Mouse (Mus musculus) ovary, postnatal 14 days (tissue): ENCODE data around the gene Bckdha.

ENCODE experiments used
- DNase-seq: peaks from one replicate; pipeline ENCODE4 v3.0.0; 2022; ENCODE audit warnings: low spot score

The Bckdha gene

DNA sequence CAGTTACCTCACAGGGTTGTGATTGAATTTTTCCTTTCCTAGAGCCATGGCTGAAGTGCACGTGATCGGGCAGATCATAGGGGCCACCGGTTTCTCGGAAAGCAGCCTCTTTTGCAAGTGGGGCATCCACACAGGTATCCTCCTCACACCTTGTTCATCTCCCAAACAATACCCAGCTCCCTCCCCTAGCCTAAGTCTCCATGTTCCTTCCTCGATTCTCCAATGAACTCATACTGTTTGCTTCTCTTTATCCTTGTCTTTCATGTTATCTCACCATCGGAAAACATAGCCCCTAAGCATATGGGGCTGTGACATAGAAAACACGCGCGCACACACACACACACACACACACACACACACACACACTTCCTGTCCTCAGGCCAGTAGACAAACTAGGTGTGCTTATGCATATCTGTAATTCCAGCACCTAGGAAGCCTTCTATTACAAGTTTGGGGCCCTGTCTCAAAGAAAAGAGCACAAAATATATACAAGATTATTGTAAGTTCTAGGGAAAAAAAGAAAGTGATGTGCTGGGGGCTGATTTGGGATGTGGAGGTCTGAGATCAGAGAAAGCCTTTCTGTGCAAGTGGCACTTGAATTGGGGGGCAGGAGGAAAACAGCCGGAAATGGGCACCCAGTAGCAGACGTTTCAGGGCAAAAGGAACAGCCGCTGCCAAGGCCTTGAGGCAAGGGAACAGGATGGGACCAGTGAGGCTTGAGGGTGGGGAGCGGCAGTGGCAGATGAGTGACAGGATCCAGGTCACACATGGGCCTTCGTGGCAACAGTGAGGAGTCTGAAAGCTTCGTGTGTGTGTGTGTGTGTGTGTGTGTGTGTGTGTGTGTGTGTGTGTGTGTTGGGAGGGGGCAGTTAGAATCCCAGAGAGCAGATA lies 22.8 kb upstream of the Bckdha start:
- no peak for DNase-seq

DNA sequence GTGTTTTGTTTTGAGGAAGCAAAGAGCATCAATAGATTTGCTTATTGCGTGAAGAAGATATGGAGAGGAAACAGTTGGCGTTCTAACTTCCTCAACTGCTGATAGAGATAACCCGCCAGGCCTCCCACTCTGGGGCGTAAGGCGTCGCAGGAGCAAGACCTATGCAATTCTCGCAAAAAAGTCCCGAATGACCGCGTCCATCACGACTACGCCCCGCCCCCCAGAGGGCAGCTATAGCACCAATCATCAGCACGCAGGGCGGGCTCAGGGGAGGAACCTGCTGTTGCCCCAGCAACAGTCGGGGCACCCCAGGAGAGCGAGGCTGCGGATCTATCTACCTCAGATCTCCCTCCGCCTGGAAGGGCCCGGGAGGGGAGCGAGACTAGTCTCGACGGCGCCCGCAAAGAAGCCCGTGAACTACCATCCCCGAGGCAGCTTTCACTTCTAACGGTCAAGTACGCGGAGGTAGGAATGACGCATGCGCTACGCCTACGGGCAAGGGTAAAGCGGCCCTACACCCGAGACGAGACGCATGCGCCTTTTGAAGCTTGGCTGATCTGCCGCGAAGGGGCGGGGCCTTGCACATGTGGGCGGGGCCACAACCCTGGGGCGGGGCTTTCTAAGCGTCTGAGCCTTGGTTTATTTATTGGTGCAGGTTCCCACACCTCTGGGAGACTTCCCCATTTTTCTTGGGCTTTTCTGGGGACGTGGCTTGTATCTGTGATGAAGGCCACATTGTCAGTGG lies 21.9 kb upstream of the Bckdha start, which contains the start of gene B9d2:
TSS of gene B9d2 (plus strand) at position 267 of the 745 bp plus-strand sequence.
- DNase-seq: peak; percentile 96

DNA sequence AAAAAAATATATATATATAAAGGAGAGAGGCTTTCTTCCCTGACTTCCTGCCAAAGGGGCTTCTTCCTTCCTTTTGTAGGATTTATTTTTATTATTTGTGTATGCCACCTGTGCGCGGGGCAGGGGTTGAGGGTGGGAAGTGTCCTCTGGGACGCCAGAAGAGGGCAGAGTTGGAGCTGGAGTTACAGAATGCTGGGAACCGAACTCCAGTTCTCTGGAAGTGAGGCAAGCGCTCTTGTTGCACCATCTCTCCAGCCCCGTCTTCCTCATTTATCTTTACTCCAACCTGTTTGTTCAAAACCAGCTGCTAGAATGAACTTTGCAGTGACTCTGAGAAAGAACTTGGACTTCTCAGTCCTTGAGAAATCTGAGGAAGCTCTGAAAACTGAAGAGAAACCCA lies 21.2 kb upstream of the Bckdha start:
- DNase-seq: no peak

DNA sequence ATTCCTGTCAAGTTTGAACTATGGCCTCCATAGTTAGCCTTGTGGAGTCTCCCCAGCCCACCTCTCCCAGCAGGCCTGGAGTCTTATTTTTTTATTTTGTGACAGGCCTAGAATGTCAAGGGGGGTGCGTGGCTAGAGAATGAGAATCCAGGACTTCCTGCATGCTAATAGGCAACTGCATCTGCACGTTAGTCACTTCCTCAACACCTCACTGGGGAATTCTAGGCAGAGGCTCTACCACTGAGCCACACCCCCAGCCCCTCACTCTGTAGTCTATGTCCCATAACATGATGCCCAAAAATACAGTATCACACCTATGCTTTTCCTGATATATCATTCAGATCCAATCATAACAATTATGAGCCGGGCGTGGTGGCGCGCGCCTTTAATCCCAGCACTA lies 18.2 kb upstream of the Bckdha start:
- DNase-seq: no peak

DNA sequence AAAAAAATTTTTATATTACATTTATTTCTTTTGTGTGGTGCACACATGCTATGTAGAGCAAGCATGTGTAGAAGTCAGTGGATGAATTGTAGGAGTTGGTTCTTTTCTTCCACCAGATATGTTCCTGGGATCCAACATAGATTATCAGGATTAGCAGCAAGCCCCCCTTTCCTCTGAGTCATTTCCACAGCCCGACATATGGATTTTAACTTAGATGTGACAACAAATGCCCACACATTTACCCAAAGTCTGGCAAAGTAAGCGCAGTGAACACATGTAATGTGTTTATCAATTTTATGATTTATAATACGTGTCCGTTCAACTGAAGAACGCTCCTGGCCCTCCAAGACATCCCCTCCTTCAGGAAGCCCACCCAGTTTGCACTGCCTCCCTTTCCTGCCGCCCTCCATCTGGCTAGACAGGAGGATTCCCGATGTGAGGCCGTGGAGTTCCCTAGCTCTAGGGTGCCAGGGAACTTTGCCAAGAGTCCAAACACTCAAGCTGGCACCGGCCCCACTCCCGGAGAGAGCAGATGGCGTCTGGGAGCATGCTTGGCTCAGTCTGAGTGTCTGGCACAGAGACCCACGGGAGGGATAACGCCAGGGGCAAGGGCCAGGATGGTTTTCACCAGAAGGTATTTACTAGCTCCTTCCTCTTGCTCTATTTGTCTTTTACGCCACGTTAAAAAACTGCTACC lies 17.5 kb upstream of the Bckdha start:
- DNase-seq: peak; percentile 64

DNA sequence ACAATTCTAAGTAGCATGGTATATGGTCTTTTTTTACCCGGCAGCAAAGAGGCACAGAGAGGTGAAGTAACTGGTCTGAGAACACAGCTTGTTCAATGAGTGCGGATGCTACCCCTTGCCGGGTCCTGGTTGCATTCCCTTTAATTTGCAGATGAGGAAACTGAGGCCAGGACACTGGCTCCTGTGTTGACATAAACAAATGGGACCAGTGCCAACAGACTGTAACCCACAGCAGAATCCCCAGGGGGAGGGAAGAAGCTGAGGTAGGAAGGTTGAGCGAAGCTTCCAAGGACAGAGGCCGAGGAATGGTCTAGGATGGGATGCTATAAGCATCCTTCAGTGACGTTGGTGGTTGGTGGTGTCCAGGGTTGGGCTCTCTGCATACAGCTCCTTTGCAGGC lies 16.6 kb upstream of the Bckdha start:
- DNase-seq: no peak

DNA sequence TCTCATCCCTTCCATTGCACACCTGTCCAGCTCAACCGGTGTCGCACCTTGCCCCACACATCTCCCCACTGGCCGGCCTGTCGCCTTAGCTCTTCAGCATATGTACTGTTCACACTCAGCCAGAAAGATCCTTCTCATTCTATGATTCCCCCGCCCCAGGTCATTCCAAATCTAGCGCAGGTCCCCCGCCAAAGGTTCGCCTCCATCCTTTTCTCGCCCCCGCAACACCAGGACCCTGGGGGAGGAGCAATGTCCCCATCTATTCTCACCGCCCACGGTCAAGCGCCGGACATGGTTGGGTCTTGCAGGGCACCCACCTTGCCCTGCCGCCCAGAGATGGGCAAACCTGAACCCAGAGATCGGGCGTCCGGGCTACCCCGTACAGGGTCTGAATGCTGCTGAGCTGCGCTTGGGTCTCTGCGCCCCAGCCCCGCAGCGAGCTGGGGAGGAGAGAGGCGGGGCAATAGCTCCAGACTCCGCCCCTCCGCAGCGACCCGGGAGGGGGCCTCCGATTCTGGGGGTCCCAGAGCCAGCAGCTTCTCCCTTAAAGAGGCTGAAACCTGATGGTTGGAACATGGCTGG lies 16.0 kb upstream of the Bckdha start, which contains the start of gene Tmem91:
TSS of gene Tmem91 (minus strand) at position 448 of the 582 bp plus-strand sequence.
- no peak for DNase-seq

DNA sequence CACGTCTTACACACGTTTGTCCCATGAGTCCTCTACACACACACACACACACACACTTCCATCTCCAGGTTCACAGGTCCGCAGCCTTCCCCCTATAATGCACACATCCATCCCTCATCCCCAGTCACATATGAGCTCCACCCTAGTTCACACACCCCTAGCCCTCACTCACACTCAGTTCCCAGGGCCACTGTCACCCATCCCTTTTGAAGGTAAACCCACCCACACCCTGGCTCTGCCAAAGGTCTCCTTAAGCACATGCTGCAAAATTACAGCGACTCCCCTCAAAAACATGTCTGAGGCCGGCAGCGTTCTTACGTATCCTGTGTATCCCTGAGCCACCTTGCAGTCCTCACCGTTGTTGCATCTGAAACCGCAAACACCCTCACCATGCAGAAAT lies 15.5 kb upstream of the Bckdha start:
- no peak for DNase-seq

DNA sequence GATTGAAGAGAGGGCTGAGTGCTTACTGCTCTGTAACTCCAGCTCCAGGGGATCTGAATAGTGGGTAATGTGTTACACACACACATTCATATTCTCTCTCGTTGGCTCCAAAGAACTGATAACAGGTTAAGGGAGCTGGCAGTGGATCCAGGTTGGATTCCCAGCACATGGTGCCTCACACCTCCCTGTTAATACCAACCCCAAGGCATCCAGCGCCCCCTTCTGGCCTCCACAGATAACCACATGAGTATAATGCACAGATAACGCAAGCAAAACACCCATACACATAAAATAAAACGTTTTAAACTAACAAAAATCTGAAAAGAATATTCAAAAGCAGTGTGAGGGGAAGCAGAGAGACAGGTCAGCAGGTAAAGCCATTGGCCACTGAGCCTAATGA lies 13.7 kb upstream of the Bckdha start:
- no peak for DNase-seq

DNA sequence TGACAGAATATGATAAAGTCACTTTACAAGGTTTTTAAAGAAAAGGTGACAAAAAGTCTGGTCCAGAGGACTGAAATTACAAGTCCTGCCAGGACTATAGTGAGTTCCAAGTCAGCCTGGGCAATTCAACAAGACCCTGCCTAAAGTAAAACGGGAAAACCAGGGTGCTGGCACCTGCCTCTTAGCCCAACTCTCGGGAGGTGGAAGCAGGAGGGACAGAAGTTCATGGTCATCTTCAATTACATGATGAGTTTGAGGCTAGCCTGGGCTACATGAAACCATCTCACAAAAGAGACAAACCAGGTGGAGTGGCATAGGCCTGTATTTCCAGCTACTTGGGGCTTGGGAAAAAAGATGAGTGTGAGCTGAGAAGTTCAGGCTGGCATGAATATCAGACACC lies 12.9 kb upstream of the Bckdha start:
- DNase-seq: no peak

DNA sequence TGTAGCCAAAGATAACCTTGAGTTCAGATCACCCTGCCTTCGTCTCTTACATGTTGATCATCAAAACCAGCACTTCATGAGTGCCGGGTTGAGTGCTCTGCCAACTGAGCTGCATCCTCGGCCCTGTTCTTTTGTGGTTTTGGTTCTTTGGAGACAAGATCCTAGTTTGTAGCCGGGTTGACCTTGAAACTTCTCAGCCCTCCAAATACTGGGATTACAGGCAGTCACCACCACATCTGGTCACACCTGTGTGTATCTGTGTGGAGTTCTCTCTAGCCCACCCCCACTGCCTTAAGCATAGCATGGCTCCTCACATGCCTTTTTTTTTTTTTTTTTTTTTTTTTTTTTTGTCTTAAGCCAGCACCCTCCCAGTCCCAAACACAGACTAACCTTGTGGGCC lies 11.3 kb upstream of the Bckdha start:
- no peak for DNase-seq

DNA sequence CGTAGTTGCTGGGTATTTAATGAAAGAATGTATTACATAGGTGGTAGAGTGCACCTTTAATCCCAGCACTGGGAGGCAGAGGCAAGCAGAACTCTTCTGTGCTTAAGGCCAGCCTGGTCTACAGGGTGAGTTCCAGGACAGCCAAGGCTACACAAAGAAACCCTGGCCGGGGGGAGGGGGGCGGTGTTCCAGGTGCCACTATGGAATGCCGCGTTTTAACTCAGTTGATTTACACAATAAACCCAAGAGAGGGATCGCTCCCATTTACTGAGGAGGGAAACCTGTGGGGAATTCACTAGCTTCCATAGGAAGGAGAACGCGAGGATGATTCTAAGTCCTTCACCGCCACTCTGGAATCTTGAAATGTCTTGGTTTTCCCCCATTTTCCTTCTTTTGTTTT lies 10.8 kb upstream of the Bckdha start:
- no peak for DNase-seq

DNA sequence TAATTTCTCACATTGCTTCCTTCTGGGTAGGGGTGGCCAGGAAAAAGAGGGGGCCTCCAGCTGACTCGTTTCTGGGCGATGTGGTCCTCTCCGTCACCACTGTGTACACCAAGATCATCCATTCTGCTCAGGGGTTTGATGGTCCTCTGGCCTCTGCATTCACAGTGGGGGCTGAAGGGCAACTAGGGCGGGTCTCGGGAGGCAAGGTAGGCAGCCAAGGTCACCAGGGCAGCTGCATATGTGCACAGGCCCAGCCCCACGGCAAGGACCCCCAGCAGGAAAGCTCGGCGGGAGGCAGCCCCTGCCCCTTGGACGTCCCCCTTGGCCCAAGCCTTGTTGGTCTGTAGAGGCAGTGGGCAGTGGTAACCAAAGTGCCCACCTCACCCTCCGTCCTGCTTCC lies 10.4 kb upstream of the Bckdha start:
- no peak for DNase-seq

DNA sequence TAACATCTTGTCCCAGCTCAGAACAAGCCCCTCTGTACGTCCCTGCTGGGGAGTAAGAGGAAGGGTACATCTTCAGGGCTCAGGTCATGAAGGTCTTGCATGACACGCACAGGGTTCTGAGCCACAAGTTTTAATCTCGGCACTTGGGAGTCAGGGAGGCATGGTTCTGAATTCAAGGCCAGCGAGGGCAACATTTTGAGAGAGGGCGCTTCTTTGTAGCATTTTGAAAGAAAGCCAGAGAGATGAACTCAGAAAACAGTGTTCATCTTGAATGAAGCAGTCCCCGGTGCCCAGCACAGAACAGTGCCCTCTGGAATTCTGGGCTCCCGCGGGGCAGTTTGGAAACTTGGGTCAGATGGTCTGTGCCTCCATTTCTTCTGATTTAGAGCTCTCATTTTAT lies 7.6 kb upstream of the Bckdha start:
- DNase-seq: no peak

DNA sequence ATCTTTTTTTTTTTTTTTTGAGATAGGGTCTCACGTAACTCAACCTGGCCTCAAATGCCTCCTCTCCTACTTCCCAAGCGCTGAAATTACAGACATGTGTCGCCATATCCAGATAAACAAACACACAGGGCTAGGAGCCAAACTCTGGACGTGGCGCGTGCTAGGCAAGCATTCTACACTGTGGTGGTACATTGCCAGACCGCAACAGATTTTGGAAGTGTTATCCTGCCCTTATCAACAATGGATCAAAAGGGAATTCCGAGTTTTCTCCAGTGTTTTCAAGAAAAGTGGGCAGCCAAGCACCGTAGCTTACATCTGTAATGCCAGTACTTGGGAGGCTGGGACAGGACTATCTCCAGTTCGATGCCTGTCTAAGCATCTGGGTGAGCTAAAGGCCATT lies 996 bp downstream of the Bckdha start:
- DNase-seq: no peak

DNA sequence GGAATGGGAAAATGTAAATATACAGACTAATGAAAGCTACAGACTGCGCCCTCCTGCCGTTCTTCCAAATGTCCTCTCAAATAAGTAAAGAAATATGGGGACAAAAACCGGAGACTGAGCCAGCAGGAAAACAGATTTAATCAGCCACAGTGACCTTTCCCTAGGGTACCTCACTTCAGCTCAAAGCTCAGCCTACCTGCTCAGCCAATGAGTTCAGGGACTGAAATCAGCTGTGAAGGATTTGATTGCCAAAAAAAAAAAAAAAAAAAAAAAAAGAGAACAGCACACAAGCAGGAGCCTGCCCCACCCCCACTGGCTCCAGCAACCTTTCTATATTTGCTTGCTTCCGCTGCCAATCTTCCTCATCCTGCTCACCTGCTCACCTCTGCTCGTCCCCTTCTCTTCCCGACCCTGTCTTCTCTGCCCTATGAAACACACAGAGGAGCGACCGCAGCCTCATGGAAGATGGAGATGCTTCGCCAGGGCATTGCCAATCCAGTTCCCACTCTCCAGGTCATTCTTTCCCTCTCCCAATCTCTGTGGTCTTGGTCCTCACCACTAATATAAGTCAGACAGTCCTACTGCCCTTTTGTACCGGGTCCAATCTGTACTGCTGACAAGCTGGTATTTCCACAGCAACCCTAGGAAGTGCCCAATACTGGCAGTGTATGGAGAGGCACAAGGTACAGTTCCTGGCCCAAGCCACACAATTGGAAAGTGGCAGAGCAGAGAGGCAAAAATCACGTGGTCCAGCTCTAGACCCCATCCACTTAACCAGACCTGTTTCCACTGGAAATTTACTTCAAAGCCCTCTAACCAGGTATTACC lies 3.0 kb downstream of the Bckdha start:
- DNase-seq: no peak

DNA sequence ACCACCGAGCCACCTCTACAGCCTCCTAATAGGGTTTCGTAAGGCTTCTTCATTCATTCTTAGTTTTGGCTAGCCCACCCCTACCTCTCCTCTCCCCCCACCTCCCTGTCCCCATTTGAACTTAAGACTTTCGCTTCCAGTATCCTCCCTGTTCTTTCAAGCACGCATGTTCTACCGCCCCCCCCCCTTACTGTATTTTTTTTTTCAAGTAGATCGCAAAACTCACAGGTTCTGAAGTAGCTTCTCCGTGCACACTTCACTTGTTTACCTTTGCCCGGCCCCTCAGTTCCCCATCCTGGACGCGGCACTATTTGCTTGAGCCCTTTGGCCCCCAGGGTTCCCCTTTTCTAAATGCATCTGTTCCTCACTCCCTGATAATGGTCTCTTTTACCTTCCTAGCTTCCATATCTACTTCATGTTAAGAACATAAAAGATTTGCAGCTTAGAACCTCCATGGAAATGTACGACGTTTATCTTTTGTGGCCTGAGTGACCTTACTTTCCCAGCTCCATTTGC lies 6.5 kb downstream of the Bckdha start:
- DNase-seq: no peak

DNA sequence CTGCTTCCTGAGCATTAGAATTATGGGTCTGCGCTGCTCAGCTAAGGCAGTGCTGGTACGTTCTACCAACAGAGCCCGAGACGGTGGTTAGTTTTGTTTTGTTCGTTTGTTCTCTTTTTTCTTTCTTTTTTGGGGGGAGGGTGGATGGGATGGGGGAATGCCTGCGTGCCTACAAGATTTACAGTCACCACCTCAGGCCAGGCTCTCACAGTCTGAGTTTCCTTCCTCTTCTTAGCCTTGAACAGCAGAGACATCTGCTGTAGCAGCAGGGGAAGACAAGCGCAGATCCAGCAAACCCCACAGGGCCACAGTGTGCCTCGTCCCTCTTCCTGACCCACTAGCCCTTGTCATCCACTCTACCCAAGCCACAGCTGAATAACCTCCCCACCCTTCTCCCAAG lies 7.5 kb downstream of the Bckdha start:
- DNase-seq: no peak

DNA sequence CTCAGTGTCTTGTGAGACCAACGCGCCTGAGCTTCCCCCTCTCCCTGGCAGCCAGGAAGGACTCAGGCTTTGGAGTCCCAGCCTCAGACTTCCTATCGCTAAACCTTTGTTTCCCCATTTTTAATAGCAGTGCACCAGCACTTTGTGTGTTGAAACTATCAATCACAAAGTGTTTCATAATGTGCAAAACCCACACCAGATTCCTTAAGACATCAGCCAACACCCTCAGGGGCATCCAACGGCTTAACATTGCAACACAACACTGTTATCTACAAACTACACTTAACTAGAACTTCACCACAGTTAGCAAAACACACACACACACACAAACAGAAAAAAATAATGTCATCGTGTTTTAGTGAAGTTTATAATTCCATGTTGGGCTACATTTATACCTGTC lies 8.9 kb downstream of the Bckdha start:
- DNase-seq: no peak

DNA sequence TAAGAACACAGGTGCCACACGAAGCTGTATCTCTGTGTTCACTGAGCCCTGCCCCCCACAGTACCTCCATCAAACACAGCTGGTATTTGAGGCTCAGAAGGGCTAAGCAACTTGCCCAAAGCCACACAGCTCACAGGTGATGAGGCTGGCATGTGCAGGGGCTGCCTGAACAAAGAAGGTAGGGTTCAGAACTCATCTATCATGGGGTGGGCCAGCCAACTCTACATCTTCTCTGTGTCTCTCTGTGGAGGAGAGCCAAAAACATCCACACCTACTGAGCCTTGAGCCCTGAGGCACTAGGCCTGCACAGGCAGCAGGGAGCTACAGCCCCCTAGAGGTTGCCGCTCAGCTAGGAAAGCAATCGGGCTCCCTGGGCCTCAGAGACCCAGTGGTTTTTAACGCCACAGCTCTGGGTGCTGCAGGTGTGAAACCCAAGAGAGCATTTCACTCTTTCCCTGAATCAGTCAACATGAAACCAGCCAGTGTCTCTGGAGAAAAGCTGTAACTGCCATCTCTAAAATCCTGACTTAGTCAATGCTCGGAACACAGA lies 11.1 kb downstream of the Bckdha start:
- no peak for DNase-seq

DNA sequence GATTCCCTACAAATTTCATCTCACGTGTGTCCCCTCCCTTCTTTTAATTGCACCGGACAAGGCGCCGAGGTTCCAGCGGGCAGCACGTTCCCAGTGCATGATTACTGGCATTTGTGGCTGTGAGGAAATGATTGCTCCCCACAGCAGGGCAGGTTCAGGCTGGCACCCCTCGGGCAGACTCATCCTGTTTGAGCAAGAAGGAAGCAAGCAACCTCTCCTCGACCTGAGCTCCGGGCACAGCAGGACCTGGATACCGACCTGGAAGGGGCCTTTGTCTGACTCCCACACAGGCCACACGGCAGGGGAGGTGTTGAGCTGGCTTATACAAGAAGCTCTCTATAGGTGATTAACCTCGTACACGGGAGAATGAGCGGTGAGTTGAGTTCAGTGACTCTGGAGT lies 13.7 kb downstream of the Bckdha start:
- DNase-seq: no peak
